Mouse (Mus musculus) urinary bladder, postnatal 10 days (tissue): ENCODE results near the gene Smc6.
A peak's percentile ranks its signal among the peaks of the same experiment; 100 is the strongest.

Experiments used
- DNase-seq: peaks from one replicate; pipeline ENCODE4 v3.0.0; 2022; ENCODE audit warnings: low spot score

Gene Smc6

DNA sequence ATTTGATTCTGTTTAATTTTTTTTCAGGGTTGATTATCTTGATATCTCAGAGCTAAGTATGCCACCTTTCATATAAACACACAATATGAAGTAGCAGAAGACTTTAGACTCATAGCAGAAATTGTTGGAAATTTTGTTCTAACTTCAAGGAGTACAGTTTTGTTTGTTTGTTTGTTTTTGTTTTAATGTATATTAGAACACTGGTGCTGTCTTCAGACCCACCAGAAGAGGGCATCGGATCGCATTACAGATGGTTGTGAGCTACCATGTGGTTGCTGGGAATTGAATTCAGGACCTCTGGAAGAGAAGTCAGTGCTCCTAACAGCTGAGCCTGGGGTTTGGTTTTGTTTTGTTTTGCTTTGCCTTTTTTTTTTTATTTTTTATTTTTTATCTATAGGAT lies 20.7 kb downstream of the Smc6 start:
- no peak for DNase-seq

- no peak for DNase-seq
These were observed 35.2 kb downstream of the Smc6 start for GRCm38 (mm10) chr12:11300858-11301257.

GRCm38 (mm10) chr12:11306753-11307645 lies 41.3 kb downstream of the Smc6 start:
- no peak for DNase-seq

DNA sequence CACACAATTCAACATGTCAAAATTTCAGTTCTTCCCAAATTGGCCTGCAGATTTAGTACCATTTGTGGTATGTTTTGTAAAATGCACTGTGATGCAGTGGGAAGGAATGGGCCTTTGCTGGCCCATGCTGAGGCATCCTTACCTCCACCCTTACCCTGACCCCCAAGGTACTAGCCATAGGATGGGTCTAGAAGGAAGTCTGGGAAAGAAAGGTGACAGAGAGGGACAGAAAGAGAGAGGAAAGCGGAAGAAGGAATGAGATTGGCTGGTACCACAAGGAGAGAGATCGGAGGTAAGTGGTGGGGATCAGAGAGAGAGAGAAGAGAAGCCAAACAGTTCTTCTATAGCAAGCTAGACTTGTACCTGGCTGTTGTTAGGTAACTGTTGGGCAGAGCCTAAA lies 45.4 kb downstream of the Smc6 start:
- DNase-seq, result no peak

DNA sequence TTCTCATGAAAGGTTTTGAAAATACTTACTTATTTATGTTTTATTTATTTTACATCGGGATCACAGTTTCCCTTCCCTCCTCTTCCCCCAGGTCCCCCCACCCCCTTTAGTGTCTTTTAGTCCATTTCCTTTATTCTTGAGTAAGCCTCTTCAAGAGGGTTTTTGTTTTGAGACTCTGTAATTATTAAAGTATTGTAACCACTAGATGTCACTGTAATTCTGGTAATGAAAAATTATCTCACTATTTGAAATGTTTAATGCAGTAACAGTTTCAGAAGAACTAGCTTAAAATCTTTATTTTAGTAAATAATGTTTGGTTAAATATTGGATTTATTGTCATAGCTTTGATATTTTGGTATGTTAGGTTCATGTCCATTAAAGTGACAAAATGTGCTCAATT lies 48.2 kb downstream of the Smc6 start:
- no peak for DNase-seq

DNA sequence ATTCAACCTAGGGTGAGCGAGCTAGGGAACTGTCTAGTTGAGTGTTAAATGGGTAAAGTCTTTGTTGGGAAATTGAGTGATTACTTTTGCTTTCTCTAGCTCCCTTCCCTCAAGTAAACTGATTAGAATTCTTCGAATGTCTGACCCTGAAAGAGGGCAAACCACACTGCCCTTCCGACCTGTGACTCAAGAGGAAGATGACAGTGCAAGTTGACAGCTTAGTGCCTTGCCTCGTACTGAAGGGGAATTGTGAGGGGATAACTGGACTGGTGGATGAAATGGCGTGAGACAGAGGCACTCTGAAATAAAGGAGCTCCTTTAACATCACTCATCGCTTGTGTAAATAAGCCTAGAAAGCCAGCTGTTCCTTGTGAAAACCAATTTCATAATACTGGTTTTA lies 52.0 kb downstream of the Smc6 start:
- no peak for DNase-seq

DNA sequence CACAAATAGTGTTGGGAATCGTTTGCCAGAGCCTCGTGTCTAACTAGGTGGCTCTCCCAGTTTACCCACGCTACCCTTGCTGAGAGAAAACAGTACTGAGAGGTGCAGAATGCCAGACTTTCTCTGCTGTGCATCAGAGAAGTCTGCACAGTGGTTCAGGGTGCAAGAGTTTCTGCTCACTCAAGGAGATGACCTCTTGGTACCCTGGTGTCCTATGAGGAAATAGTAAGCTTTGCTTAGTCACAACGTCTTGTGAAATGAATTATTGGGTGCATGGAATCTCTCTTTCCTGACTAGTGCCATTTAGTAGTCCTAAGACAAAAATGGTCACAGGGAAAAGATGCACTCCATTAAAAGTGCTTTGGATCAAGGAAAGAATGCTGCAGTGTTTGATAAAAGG lies 58.8 kb downstream of the Smc6 start:
- no peak for DNase-seq

DNA sequence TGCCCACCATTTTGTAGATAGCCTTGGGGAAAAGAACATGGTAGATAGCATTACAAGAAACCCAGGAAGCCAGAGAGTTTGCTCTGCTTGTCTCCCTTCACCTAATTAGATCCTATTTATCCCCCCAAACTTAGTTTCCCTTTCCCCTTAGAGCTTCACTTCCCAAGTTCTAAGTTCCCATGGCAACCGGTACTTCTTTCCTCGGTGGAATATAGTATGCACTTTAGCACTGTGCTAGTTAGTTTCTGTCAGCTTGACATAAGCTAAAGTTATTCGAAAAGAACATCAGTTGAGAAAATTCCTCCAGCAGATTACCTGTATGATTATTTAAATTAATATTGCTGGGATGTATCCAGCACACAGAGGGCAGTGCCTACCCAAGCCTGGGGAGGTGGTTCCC lies 60.8 kb downstream of the Smc6 start:
- DNase-seq, result no peak

DNA sequence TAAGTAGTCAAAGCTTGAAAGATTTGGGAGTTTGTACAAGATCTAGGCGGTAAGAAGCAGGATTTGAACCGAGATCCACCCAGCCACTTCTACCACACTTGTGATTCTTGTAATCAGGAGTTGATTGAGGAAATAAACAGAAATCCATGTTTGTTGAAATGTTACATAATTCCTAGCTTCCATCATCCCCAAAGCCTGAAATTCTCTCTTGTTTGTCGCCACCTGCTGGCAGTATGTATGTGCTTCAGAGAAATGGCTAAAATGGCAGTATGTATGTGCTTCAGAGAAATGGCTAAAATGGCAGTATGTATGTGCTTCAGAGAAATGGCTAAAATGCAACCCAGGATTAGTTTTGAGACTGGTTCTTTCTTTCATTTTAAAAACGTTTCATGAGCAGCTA lies 71.2 kb downstream of the Smc6 start:
- no peak for DNase-seq

DNA sequence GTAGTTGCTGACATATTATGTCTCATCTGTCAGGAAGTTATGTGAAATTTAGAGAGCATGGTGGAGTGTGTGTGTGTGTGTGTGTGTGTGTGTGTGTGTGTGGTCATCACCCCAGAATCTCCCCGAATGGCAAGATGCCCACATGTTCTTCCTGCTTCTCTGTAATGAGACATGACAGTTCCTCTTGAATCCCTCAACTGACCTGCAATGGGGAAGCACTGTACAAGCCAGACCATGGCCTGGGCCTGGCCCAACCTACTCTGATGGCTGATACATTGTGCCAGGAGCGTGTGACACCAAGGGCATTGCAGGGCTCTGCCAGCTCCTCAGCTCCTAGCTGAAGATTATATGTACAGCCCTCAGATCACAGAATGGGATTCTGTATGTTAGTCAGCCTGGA lies 72.6 kb downstream of the Smc6 start:
- no peak for DNase-seq

DNA sequence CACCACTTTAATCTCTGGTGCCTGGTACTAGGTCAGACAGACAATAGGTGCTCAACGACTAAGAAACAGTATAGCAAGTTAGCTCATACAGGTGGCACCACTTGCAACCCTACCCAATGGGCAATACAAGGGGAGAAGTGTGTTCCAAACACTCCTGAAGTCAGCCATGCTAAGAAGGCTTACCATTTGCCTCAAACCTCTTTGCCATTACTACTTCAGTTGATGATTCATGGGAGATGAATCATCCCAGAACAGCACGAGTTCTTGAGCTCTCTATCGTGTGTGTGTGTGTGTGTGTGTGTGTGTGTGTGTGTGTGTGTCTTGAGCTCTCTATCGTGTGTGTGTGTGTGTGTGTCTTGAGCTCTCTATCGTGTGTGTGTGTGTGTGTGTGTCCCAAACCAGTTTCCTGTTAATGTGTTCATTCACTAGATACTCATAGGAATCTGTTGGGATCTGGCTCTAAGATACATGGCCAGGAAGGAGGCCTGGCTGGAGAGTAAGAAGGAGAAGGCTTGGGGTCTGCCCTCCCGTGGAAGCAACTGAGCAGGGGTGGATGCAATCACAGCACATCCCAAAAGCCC lies 76.4 kb downstream of the Smc6 start:
- no peak for DNase-seq

DNA sequence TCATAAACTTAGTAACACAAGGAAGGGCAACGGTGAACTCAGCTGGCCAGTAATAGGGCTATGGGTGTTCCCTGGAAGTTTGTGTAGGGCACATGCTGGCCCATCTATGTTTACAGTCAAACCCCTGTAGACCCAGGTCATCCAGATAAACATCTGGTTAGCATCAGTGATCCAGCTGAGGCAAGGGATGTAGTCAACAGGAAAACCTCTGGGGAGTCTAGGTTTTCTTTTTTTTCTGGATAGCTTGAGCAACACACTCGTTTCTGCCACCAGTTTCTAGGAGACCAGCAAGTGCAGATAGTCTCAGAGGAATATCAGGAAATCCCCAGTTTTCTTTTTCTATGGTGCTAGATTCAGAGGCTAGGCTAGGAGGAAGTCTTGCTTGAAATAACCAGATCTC lies 80.3 kb downstream of the Smc6 start:
- no peak for DNase-seq

GRCm38 (mm10) chr12:11348423-11348822 lies 82.7 kb downstream of the Smc6 start:
- no peak for DNase-seq

DNA sequence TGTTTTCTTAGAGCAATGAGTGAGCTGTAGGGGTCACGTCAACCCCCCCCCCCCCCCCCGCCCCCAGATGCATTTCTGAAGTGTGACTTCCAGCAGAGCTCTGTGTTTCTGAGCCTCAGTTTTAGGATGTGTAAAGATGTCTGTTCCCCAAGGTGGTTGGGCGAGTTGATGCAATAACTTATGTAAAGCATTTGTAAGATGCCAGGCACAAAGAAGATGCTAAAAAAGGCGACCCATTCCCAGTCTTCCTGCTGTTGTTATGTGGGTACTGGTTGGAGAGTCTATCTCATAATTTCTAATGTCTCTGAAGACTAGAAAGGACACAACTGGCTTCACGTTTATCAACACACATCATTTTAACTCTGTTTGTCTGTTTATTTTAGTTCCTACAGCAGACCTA lies 84.2 kb downstream of the Smc6 start:
- DNase-seq, result no peak

GRCm38 (mm10) chr12:11350895-11351294 lies 85.2 kb downstream of the Smc6 start:
- peak; percentile 32 for DNase-seq

GRCm38 (mm10) chr12:11362435-11362834 lies 96.7 kb downstream of the Smc6 start:
- no peak for DNase-seq

DNA sequence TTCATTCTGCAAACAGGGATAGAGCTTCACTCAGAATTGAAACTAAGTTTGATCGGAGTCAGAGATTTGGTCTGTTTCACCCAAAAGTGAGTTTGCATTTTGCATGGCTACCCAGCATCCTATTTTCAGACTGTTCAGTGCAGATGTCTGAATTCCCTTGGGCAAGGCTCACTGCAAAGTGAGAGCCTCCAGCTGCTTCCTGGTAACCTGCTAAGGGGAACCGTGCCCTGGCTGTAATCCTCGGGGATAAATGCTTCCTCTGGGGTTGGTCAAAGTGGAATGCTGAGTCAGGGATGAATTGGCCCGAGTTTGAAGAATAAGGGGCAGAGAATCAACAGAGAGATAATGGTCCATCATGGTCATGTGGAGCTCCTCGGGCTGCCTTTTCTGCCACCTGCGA lies 99.2 kb downstream of the Smc6 start:
- DNase-seq, result no peak

GRCm38 (mm10) chr12:11367099-11367765 lies 101.5 kb downstream of the Smc6 start:
- DNase-seq, result no peak
